Mouse (Mus musculus) midbrain, embryonic 14.5 days (tissue): ENCODE results near the gene Drg1. TPM values are rescaled to one million over a fixed set of nuclear protein-coding genes. Genes with fewer than 3 reads are reported as not detected.

Source experiments
- ATAC-seq: fragments of 200-750 bp; cut with Nextera tagmentation; 2 replicates; pipeline ENCODE4 v1.8.0; 2017; ENCODE audit warnings: moderate number of reproducible peaks, moderate library complexity; ENCODE audit not compliant: low FRiP score, low TSS enrichment
- DNase-seq: peaks from one replicate; pipeline ENCODE4 v3.0.0-alpha.2; 2015
- H3K27ac ChIP-seq: fragments of 300-500 bp; sonication (generic); replicated peaks from 2 replicates; pipeline ENCODE4 v1.5.1; 2014; ENCODE audit warnings: mild to moderate bottlenecking, low read depth, low read length, moderate library complexity
- H3K27me3 ChIP-seq: fragments of 300-500 bp; sonication (generic); 2 replicates; pipeline ENCODE4 v1.6.1; 2014; ENCODE audit warnings: low read length, control low read depth, mixed read lengths; ENCODE audit not compliant: control insufficient read depth, insufficient read depth
- H3K36me3 ChIP-seq: fragments of 300-500 bp; sonication (generic); 2 replicates; pipeline ENCODE4 v1.6.1; 2014; ENCODE audit warnings: low read length, control low read depth; ENCODE audit not compliant: control insufficient read depth, insufficient read depth
- H3K4me1 ChIP-seq: fragments of 300-500 bp; sonication (generic); 2 replicates; pipeline ENCODE4 v1.6.1; 2014; ENCODE audit warnings: mild to moderate bottlenecking, antibody characterized with exemption, low read length, control low read depth; ENCODE audit not compliant: control insufficient read depth, insufficient read depth
- H3K4me2 ChIP-seq: fragments of 300-500 bp; sonication (generic); 2 replicates; pipeline ENCODE4 v1.6.1; 2014; ENCODE audit warnings: mild to moderate bottlenecking, low read length, moderate library complexity
- H3K4me3 ChIP-seq: fragments of 300-500 bp; sonication (generic); replicated peaks from 2 replicates; pipeline ENCODE4 v1.5.1; 2014; ENCODE audit warnings: low read depth, low read length
- H3K9ac ChIP-seq: fragments of 300-500 bp; sonication (generic); replicated peaks from 2 replicates; pipeline ENCODE4 v1.6.1; 2014; ENCODE audit warnings: mild to moderate bottlenecking, low read length, moderate library complexity
- H3K9me3 ChIP-seq: fragments of 300-500 bp; sonication (generic); 2 replicates; pipeline ENCODE4 v1.6.1; 2016; ENCODE audit warnings: low read length, control low read depth, mixed read lengths; ENCODE audit not compliant: control insufficient read depth
- WGBS: fragments of 180-500 bp; shearing (Covaris S2); extraction: QIAGEN DNeasy Blood & Tissue Kit; methylation state at CpG from one replicate; pipeline ENCODE4 v1.1.7; 2014; 5-methylcytosine and 5-hydroxymethylcytosine counted together
- polyA plus RNA-seq: library from polyadenylated mRNA; unstranded; fragments of >200 nt; fragmentation: Nextera tagmentation; extraction: Ambion mirVana; gene quantifications from 2 replicates; pipeline ENCODE4 v1.2.1, GENCODE M21; 2014

The Drg1 gene
- polyA plus RNA-seq, 1 experiment from 2014 or later, result 242 TPM

DNA sequence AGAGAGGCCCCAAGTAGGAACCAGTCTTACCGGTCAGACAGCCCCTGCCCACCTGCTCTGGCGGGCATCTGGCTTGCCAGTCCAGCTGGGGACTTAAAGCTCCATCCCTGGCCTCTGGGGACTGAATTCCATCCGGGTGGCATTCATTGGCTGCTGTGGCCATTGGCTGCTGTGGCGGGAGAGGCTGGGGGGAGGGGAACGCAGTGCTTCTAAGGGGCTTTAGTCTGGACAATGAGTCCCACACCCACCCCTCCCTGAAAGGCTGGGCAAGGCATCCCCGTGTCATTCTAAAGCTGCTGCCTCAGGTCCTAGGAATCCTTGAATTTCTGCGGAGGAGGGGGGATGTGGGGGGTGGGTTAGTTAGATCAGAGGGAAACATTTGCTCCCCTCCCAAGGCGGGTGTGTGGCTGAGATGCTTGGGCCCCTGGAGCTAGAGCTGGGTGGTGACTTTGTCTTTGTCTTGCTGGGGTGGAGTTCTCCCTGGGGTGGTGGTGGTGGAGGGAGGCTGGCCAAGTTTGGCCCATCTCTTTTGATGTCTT, 26.6 kb upstream of the Drg1 start:
- DNase-seq (peak; percentile 88), ATAC-seq (peak; percentile 28)
- H3K9ac ChIP-seq, result peak overlapping the region; percentile 95
- peaks cover 49% of the 10 kb centered on the region for H3K36me3 ChIP-seq
- H3K9me3 ChIP-seq, result no peaks in the 10 kb centered on the region
- WGBS, result 1% methylated on average over 8 of the region's 8 CpGs
- H3K4me1 ChIP-seq, result peaks cover 43% of the 10 kb centered on the region
- H3K4me3 ChIP-seq, result peak overlapping the region; percentile 88
- no peaks in the 10 kb centered on the region for H3K27me3 ChIP-seq
- H3K4me2 ChIP-seq, result peak overlapping the region; percentile 100
- H3K27ac ChIP-seq, result peak overlapping the region; percentile 100

DNA sequence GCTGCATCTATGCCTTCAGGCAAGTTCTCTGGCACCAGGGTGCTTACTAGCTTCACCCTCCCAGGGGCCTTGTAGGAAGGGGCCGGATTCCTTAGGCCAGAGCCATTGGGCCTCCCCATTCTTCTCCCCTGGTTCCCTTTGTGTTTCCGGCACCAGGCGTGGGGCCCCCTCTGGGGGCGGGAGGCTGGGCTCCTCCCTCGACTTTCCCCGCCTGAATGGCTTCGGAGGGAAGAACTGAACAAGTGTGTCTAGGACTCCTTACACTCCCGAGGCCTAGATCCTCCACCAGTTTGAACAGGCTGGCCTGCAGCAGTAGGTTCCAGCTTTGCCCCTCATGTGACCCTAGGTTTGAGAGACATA, 25.8 kb upstream of the Drg1 start:
- H3K4me2 ChIP-seq, result peak overlapping the region; percentile 100
- DNase-seq (peak; percentile 76), ATAC-seq (no peak)
- peaks cover 46% of the 10 kb centered on the region for H3K4me1 ChIP-seq
- no peaks in the 10 kb centered on the region for H3K9me3 ChIP-seq
- peak overlapping the region; percentile 88 for H3K4me3 ChIP-seq
- H3K27me3 ChIP-seq, result no peaks in the 10 kb centered on the region
- H3K27ac ChIP-seq, result peak overlapping the region; percentile 100
- H3K9ac ChIP-seq, result peak overlapping the region; percentile 95
- 0% methylated on average over 8 of the region's 8 CpGs for WGBS
- H3K36me3 ChIP-seq, result peaks cover 42% of the 10 kb centered on the region

DNA sequence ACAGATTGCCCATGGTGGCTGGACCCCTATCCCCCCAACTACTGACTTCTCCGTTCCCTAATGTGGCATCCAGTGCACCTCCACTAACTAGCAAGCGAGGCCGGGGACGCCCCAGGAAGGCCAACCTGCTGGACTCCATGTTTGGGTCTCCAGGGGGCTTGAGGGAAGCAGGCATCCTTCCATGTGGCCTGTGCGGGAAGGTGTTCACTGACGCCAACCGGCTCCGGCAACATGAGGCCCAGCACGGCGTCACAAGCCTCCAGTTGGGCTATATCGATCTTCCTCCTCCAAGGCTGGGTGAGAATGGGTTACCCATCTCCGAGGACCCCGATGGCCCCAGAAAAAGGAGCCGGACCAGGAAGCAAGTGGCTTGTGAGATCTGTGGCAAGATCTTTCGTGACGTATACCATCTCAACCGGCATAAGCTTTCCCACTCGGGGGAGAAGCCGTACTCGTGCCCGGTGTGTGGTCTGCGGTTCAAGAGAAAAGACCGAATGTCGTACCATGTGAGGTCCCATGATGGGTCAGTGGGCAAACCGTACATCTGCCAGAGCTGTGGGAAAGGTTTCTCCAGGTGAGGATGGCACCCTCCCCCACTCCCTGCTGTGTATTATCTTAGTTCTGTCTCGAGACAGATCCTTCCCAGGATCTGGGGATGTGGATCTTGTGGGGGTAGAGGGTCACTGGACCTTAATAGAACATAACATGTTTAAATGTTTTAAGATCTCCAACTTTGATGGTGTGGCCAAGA, 25.3 kb upstream of the Drg1 start:
- DNase-seq, result peak; percentile 52
- H3K36me3 ChIP-seq, result peaks cover 36% of the 10 kb centered on the region
- no peaks in the 10 kb centered on the region for H3K27me3 ChIP-seq
- H3K9ac ChIP-seq, result peak overlapping the region; percentile 95
- H3K27ac ChIP-seq, result peak overlapping the region; percentile 100
- no peak for ATAC-seq
- peaks cover 46% of the 10 kb centered on the region for H3K4me1 ChIP-seq
- peak overlapping the region; percentile 100 for H3K4me2 ChIP-seq
- under 1% methylated on average over 26 of the region's 26 CpGs for WGBS
- H3K9me3 ChIP-seq, result no peaks in the 10 kb centered on the region
- peak overlapping the region; percentile 88 for H3K4me3 ChIP-seq

DNA sequence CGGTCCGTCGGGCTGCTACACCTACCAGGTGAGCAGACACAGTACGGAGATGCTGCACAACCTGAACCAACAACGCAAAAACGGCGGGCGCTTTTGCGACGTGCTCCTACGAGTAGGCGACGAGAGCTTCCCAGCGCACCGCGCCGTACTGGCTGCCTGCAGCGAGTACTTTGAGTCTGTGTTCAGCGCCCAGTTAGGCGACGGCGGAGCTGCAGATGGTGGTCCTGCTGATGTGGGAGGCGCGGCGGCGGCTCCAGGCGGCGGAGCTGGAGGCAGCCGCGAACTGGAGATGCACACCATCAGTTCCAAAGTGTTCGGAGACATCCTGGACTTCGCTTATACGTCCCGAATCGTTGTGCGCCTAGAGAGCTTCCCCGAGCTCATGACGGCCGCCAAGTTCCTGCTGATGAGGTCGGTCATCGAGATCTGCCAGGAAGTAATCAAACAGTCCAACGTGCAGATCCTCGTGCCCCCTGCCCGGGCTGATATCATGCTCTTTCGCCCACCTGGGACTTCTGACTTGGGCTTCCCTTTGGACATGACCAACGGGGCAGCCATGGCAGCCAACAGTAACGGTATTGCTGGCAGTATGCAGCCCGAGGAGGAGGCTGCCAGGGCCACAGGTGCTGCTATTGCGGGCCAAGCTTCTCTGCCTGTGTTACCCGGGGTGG, 24.6 kb upstream of the Drg1 start:
- Histone ChIP-seq H3K36me3 (peaks cover 30% of the 10 kb centered on the region), H3K27ac (peak overlapping the region; percentile 100), H3K27me3 (no peaks in the 10 kb centered on the region), H3K9ac (peak overlapping the region; percentile 95), H3K4me1 (peaks cover 39% of the 10 kb centered on the region), H3K9me3 (no peaks in the 10 kb centered on the region), H3K4me3 (peak overlapping the region; percentile 88), H3K4me2 (peak overlapping the region; percentile 100)
- no peak for ATAC-seq
- peak; percentile 76 for DNase-seq
- under 1% methylated on average over 50 of the region's 50 CpGs for whole genome bisulfite sequencing

DNA sequence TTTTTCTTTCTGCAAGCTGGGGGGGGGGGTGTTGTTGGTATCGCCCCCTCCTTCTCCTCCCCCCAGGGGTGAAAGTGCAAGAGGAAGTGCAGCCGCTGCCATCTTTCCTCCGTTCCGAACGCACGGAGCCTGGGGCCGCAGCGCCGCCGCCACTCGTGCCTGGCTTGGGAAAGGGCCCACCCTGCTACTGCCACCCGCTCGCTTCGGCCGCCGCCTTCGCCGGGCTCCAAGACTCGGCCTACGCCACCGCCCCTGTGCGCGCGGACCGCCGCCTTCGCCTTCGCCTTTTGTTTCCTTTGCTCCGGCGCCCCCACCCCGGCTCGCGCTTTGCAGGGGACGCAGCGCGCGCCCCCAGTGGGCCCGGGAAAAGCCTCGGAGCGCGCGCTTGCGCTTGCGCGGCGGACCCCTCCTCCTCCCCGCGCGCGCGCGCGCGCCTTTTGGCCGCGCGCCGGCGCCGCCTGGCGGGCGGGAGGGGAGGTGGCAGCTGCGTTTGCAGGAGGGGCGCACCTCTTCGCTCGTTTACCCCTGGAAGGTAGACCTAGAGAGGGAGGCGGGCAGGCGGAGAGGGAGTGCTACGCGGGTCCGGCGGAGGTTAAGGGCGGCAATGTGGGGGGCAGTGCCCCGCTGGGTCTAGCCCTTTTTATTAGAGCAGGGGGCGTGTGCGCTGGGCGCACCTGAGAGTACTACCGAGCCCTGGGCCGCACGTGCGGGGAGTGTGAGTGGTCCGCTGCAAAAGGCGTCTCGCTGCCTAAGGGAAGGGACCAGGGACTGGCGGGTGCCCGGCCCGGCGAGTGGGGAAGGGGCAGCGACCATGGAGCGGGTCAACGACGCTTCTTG, 23.8 kb upstream of the Drg1 start:
- no peaks in the 10 kb centered on the region for H3K27me3 ChIP-seq
- H3K36me3 ChIP-seq, result peaks cover 23% of the 10 kb centered on the region
- peaks cover 31% of the 10 kb centered on the region for H3K4me1 ChIP-seq
- peak; percentile 62 for ATAC-seq
- peak overlapping the region; percentile 95 for H3K9ac ChIP-seq
- peak overlapping the region; percentile 100 for H3K4me2 ChIP-seq
- under 1% methylated on average over 88 of the region's 92 CpGs for WGBS
- peak overlapping the region; percentile 100 for H3K27ac ChIP-seq
- H3K9me3 ChIP-seq, result no peaks in the 10 kb centered on the region
- H3K4me3 ChIP-seq, result peak overlapping the region; percentile 88
- peak; percentile 99 for DNase-seq

DNA sequence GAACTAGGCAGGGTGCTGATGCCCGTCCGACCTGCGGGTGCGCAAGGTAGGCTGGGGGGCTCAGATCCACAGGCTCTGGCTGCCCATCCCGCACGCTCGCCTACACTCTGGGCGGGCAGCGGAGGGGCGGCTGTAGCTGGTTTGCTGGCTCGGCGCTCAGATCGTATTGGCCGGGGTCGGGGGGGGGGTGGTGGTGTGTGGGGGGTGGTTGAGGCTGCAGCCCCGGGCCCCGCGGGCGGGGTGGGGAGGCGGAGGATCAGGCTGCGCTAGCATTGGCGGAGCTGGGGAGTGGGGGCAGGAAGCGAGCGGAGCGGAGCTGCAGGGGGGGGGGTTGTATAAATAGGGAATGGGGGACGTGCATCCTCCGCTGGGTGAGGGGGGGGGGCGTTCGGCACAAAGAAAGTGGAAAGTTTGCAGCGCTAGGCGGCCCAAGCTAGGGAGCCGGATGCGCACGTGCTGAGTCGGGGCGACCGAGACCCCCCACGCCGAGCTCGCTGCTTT, 23.1 kb upstream of the Drg1 start:
- peak overlapping the region; percentile 88 for H3K4me3 ChIP-seq
- no peaks in the 10 kb centered on the region for H3K9me3 ChIP-seq
- peak overlapping the region; percentile 100 for H3K4me2 ChIP-seq
- H3K27me3 ChIP-seq, result no peaks in the 10 kb centered on the region
- H3K9ac ChIP-seq, result peak overlapping the region; percentile 95
- DNase-seq (peak; percentile 94), ATAC-seq (peak; percentile 86)
- 1% methylated on average over 40 of the region's 40 CpGs for WGBS
- H3K36me3 ChIP-seq, result peaks cover 17% of the 10 kb centered on the region
- H3K4me1 ChIP-seq, result peaks cover 25% of the 10 kb centered on the region
- H3K27ac ChIP-seq, result peak overlapping the region; percentile 100

DNA sequence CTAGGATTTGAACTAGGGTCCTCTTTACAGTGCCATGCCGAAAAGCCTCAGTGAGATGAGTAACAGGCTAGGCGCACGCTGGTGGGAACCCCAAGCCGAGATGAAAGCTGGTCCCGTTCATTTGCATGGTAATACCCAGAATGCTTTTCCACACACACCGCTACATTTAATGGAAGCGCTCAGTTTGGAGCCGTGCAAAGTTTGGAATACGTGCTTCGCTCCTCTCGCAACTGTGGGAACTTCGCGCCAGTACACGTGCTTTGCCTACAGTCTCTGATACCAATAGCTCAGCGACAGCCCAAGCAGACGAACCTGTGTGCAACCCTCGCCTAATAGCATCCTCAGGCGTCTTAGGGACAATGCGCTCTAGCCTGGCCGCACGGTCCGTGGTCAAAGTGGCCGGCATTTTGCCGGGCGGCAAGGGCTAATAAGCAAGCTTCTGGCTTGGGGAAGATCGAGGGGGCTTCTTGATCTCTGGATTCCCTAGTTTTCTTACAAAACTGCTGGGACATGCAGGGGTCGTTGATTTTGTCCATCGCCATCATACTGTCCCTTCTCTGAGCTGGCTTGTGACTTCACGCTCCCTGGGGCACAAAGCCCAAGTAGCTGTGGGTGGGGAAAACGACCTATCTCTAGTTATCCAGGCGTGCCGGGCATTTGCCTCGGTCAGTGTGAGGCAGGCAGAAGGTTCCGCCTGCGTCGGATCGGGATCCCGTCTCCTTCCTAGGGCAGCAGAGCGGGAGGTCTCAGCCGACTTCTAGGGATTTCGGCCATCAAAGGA, 22.5 kb upstream of the Drg1 start, which contains the start of gene Patz1:
Gene Patz1 (plus strand): TSS at position 354 of the 781 bp plus-strand sequence.
- peak within 1 kb of the TSS; percentile 100 for H3K27ac ChIP-seq
- DNase-seq (peak; percentile 81), ATAC-seq (peak; percentile 18)
- peak within 1 kb of the TSS; percentile 100 for H3K4me2 ChIP-seq
- H3K9ac ChIP-seq, result peak within 1 kb of the TSS; percentile 95
- WGBS, result under 1% methylated on average over 41 of the region's 41 CpGs
- peak within 1 kb of the TSS; percentile 88 for H3K4me3 ChIP-seq
- H3K36me3 ChIP-seq, result peaks cover 10% of the 10 kb centered on the region
- H3K4me1 ChIP-seq, result peaks cover 18% of the 10 kb centered on the region
- H3K9me3 ChIP-seq, result no peaks in the 10 kb centered on the region
- H3K27me3 ChIP-seq, result no peaks in the 10 kb centered on the region
